In genomic region chr1:83123201-83123600, GRCm38 (mm10) we compare ENCODE assay signal across 26 mouse cellular contexts. TPM values are rescaled to one million over a fixed set of nuclear protein-coding genes. Genes with fewer than 3 reads are reported as not detected.
"Had no signal": no experiment of that assay in that cellular context is flagged by ENCODE, and none has a peak within 500 bp of the region (broad histone marks: within the 10 kb centered on the region; RNA-seq: fewer than 3 reads in every experiment).

No protein-coding gene starts in this region.

- H3K4me1 ChIP-seq: liver, embryonic 12.5 days; megakaryocyte, embryonic 14.5 days; midbrain, embryonic 13.5 days; midbrain, embryonic 15.5 days; neural tube, embryonic 12.5 days had no signal

- ATAC-seq: liver, embryonic 12.5 days; midbrain, embryonic 13.5 days; midbrain, embryonic 15.5 days had no signal

- H3K27ac ChIP-seq: liver, embryonic 12.5 days; liver, embryonic 14.5 days; midbrain, embryonic 13.5 days; midbrain, embryonic 15.5 days; neural tube, embryonic 12.5 days had no signal

- H3K27me3 ChIP-seq: liver, embryonic 12.5 days; megakaryocyte, embryonic 14.5 days; midbrain, embryonic 13.5 days; midbrain, embryonic 15.5 days; neural tube, embryonic 12.5 days had no signal

- H3K9ac ChIP-seq: liver, embryonic 12.5 days; liver, embryonic 14.5 days; lung, embryonic 14.5 days; midbrain, embryonic 13.5 days; midbrain, embryonic 15.5 days; neural tube, embryonic 12.5 days had no signal

- DNase-seq: lung, adult 18-20 months; lung, embryonic 14.5 days; lung, postnatal 10 days; lung, postnatal 4 days; right cerebral cortex, postnatal 14 days; right cerebral cortex, postnatal 4 days; spleen, adult 18-20 months; thymus, adult 18-20 months; thymus, postnatal 14 days; thymus, postnatal 36 days had no signal

- H3K4me2 ChIP-seq: liver, embryonic 12.5 days; lung, embryonic 14.5 days; midbrain, embryonic 11.5 days; midbrain, embryonic 13.5 days; midbrain, embryonic 15.5 days; neural tube, embryonic 12.5 days had no signal

- H3K36me3 ChIP-seq: liver, embryonic 12.5 days; midbrain, embryonic 13.5 days; midbrain, embryonic 15.5 days; neural tube, embryonic 12.5 days had no signal

- H3K9me3 ChIP-seq: liver, embryonic 12.5 days; megakaryocyte, embryonic 14.5 days; midbrain, embryonic 13.5 days; midbrain, embryonic 15.5 days; neural tube, embryonic 12.5 days had no signal

- H3K4me3 ChIP-seq: liver, embryonic 12.5 days; megakaryocyte, embryonic 14.5 days; midbrain, embryonic 13.5 days; midbrain, embryonic 15.5 days; neural tube, embryonic 12.5 days had no signal

RNA-seq across cellular contexts. Expression of gene Ccl20, which starts 6.6 kb away (rescaled TPM):
- total RNA-seq: midbrain, postnatal 0 days; monocyte, adult 5-6 weeks; neutrophil, adult 5-6 weeks had no signal
- polyA plus RNA-seq: liver, embryonic 16.5 days; lung, embryonic 14.5 days; lung, embryonic 16.5 days; midbrain, embryonic 11.5 days; midbrain, embryonic 13.5 days; midbrain, embryonic 15.5 days; midbrain, postnatal 0 days; neural tube, embryonic 12.5 days; neural tube, embryonic 14.5 days; urinary bladder, adult 2 months had no signal

RNA-seq across cellular contexts. Expression of gene Daw1, which starts 36.4 kb away (rescaled TPM):
- total RNA-seq: monocyte, adult 5-6 weeks; neutrophil, adult 5-6 weeks had no signal
- polyA plus RNA-seq: liver, embryonic 12.5 days; liver, embryonic 14.5 days; liver, embryonic 16.5 days; neural tube, embryonic 12.5 days; small intestine, adult 2 months; stomach, embryonic 14.5 days had no signal
